Mouse (Mus musculus) urinary bladder, postnatal 4 days (tissue): ENCODE results near the gene Tom1l2.

ENCODE experiments used
- DNase-seq, 2 experiments: peaks; one replicate each; pipeline ENCODE4 v3.0.0; 2021 to 2022; ENCODE audit warnings: low spot score in 2 of 2

Gene Tom1l2

DNA sequence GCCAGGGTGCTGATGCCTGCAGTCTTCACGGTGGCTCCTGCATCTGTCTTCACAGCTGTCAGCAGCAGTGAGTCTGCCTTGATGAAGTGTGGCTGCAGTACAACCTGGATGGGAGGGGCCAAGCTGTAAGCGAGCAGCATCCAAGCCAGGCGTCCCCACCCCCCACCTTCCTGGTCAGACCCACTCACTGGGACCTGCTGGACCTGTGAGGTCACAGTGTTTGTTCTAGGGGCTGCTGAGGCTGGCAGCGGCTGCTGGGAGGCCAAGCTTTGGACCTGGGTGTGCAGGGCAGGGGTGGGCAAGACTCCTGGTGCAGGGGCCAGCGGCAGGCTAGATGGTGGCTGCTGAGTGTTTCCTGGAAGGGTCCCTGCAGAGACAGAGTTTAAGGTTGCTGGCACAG lies 146.5 kb downstream of the Tom1l2 start:
- DNase-seq: no peak

DNA sequence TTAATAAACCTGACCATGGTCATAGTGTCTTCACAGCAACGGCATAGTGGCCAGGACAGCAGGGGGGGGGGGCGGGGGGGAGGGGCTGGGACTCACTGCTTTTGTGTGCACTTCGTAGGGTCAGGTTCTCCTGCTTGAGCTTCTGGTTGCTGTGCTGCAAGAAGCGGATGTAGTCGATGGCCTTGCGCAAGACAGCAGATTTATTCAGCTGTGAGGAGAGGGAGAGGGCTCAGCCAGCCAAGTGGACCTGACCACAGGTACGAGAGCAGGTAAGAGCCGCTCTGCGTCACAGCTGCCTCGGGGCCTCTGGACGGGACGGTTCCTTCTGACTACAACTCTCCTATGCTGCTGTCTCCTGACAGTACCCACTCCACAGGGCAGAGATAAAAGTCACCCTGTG lies 147.7 kb downstream of the Tom1l2 start:
- DNase-seq: no peak

DNA sequence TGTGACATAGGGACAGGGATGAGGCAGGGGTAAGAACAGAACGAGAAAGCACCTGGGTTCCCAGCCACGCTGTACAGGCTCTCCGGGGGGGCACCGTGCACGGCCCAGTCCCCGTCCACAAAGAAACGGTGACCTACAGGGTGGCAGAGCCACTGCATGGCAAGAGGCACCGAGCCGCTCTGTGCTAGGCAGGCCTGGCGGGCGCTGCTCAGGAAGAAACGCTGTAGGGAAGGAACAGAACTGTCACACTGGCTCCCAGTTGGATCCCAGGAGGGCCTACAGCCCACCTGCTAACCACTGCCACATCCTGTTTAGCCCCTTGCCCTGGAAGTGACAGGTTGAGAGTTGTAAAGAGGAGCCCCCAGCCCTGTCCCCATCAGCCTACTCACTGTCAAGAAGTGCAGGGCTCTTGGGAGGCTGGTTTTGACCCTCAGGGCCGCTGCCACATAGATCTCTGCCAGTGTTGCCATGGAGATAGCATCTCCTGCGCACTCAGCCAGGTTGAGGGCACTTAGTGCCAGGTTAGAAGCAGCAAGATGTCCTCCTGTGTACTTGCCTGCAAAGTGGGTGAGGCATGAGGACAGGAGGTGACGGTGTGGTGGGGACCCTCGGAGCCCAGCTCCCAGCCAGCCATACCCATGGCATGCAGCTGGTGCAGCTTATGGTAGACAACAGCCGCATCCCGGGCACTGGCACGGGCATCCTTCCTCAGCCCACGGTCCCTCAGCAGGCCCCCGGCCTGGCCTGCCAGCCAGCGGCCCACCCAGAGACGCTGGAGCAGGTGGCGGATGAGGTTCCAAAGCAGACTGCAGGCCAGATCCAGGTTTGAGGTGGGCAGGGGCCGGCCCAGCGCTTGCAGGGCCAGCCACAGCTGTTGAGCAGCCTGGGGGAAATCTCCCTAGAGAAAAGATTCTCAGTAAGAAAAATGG lies 149.7 kb downstream of the Tom1l2 start:
- DNase-seq: no peak

GRCm38 (mm10) chr11:60200384-60200783 lies 152.3 kb downstream of the Tom1l2 start:
- DNase-seq: no peak

DNA sequence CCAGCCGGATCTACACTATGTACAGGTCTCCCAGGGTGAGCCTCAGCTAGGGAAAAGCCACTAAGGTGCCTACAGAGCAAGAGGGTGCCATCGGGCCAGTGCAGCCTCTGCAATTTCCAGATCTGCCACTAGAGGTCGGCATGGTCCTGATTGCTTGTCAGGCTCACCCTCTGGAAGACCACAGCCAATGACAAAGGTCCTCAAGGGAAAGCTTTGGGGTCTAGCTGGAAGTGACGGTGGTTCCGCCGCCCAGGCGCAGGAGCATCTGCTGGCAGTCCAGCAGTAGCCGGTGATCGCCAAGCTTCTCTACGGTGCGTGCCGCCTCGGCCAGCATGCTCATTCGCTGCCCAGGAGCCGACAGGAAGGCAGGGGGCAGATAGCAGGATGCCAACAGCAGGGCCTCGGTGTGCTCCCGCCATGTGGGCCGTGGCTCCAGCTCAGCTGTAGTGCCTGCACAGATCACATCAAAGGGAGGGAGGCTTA lies 153.0 kb downstream of the Tom1l2 start:
- peak; percentile 80 to 92 for DNase-seq

DNA sequence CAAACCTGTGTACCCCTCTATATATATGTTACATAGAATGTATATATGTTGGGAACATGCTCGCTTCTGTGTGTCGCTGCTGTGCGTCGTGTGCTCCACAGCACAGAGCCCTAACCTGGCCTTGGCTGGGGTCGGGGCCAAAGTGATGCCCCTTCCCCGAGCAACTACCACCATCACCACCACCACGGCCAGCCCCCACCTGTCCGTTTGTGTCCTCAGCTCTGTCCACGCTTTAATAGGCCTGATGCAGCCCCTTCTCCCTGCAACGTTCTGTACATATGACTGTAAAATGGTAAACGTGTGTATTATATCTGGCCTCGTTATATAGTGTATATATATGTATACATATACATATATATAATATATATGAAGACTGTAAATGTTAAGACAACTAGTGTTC lies 154.1 kb downstream of the Tom1l2 start:
- DNase-seq: no peak

DNA sequence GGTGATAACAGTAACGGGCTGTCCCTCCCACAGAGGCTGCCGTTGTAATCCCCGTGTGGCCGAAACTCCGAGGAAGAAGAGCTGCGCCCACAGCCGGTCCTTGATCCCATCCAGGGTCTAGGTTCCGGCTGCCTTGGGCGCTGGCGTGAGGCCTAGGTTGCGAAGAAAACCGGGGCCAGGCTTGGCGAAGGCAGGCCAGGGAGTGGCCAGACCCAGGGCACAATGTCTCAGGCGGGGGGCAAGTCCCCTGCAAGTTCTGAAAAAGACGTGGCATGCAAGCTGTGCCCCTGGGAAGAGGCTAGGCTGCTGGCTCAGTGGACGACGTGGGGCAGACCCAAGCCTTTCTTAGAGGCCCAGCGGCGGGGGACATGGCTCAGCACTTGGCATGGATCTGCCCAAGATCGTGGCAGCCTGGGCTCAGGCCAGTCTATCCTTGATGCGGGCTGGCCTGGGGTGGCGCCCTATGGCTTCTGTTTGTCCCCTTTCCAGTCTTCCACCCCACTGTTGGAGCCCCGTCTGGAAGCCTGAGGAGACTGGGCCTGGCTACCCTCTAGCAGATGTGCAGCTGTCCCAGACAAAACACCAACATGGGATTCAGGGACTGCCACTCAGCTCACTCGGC lies 154.6 kb downstream of the Tom1l2 start:
- no peak for DNase-seq

DNA sequence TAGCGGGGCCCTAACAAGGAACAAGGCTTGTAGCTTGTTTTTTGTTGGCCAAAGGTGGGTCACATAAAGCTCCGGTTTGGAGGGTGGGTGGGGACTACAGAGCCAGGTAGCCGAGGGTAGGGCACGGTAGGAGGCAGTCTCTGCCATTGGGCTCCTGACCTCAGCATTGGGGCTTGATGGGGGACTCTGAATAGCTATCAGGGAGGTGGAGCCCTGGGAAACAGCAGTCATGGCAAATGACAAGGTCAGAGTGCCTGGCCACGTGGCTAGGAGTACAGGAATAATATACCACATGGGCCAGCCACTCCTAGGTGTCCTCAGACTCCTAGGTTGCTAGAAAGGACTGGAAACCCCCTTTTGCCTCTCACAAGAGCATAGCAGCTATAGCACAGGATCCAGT lies 156.4 kb downstream of the Tom1l2 start:
- no peak for DNase-seq

- DNase-seq: no peak
Measured at GRCm38 (mm10) chr11:60195108-60195507, 157.6 kb downstream of the Tom1l2 start.

GRCm38 (mm10) chr11:60193556-60193955 lies 159.1 kb downstream of the Tom1l2 start:
- no peak for DNase-seq

GRCm38 (mm10) chr11:60192534-60192933 lies 160.2 kb downstream of the Tom1l2 start:
- no peak for DNase-seq

- DNase-seq: no peak
Measured at GRCm38 (mm10) chr11:60190055-60190641, 162.6 kb downstream of the Tom1l2 start.

DNA sequence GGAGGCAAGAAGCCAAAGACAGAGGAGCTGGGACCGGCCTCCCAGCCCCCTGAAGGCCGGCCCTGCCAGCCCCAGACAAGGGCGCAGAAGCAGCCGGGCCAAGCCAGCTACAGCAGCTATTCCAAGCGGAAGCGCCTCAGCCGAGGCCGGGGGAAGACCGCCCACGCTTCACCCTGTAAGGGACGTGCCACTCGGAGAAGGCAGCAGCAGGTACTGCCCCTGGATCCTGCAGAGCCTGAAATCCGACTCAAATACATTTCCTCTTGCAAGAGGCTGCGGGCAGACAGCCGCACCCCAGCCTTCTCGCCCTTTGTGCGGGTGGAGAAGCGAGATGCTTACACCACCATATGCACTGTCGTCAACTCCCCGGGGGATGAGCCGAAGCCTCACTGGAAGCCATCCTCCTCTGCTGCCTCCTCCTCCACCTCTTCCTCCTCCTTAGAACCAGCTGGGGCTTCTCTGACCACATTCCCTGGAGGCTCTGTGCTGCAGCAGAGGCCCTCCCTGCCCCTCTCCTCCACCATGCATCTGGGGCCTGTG lies 163.1 kb downstream of the Tom1l2 start:
- no peak for DNase-seq

GRCm38 (mm10) chr11:60188275-60188853 lies 164.3 kb downstream of the Tom1l2 start:
- no peak for DNase-seq

- no peak for DNase-seq
Measured at GRCm38 (mm10) chr11:60187070-60187469, 165.6 kb downstream of the Tom1l2 start.

DNA sequence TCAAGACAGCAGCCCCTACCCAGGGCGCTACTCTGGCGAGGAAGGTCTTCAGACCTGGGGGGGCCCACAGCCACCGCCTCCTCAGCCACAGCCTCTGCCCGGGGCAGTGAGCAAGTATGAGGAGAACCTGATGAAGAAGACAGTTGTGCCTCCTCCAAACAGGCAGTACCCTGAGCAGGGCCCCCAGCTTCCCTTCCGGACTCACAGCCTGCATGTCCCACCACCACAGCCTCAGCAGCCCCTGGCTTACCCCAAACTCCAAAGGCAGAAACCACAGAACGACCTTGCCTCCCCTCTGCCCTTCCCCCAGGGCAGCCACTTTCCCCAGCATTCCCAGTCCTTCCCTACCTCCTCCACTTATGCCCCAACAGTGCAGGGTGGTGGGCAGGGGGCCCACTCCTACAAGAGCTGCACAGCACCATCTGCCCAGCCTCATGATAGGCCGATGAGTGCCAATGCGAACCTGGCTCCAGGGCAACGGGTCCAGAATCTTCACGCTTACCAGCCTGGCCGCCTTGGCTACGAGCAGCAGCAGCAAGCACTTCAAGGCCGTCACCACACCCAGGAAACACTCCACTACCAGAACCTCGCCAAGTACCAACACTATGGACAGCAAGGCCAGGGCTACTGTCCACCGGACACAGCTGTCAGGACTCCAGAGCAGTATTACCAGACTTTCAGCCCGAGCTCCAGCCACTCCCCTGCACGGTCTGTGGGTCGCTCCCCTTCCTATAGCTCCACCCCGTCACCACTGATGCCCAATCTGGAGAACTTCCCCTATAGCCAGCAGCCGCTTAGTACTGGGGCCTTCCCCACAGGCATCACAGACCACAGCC lies 167.1 kb downstream of the Tom1l2 start:
- no peak for DNase-seq

DNA sequence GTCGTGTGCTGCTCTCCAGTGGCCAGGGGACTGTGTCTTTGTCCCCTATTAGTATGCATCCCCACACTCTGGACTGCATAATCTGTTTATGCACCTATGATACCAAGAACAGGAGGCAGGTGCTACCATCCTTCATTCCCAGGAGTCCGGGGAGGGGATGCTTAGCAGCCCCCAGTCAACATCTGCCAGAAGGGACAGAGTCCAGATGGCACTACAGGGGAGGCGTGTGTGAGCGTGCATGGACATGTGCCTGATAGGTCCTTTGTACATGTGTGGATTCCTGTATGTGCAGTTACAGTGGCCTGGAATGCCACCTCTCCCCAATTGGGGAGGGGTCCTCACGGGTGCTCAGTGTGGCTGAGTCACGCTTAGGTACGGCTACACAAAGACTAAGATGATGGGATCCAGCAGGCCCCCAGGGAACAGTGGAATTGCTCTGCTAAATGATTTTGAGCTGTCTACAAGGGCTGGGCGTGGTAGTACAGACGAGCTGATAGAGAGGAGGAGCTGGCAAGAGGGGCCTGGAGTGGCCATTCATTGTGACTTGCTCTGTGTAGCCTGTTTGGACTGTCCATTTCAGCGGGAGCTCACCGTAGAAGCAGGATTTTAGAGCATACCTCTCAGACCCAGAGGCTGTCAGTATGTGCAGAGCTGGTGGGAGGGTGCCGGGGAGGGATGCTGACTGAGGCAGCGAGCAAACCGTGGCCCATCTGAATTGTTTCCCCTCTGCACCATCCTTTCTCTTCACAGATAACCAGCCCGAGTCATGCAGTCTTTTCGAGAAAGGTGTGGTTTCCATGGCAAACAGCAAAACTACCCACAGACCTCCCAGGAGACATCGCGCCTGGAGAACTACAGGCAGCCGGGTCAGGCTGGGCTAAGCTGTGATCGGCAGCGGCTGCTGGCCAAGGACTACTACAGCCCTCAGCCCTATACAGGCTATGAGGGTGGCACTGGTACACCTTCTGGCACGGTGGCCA lies 168.1 kb downstream of the Tom1l2 start:
- DNase-seq: no peak

DNA sequence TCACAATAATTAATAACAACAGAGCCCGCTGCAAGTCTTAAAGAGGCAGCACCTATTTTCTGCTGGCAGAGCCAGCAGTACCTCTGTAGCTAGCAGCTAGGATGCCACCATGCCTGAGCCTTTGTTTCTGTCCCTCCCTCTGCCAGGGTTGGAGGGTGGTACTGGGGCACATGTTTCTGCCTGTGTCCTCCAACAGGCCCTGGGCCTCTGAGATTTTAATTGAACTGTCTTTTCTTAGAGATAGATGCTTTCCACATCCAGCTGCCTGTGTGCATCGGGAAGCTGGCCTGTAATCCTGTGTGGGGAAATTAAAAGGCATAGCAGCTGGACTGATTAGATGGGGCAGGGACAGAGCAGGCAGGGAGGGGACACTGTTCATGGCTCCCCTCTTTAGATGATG lies 170.0 kb downstream of the Tom1l2 start:
- no peak for DNase-seq

- no peak for DNase-seq
Measured at GRCm38 (mm10) chr11:60182116-60182670, 170.5 kb downstream of the Tom1l2 start.

GRCm38 (mm10) chr11:60178506-60178905 lies 174.2 kb downstream of the Tom1l2 start:
- DNase-seq: peak in 1 of 2 experiments; percentile 60
